Mouse (Mus musculus) lung, postnatal 0 days (tissue): ENCODE measurements around the gene Itih1. TPM values are rescaled to one million over a fixed set of nuclear protein-coding genes. Genes with fewer than 3 reads are reported as not detected.

Source experiments
- ATAC-seq: fragments of 200-750 bp; cut with Nextera tagmentation; 2 replicates; pipeline ENCODE4 v1.8.0; 2017; ENCODE audit warnings: moderate library complexity
- DNase-seq: peaks from one replicate; pipeline ENCODE4 v3.0.0-alpha.2; 2016; ENCODE audit warnings: low spot score
- H3K27ac ChIP-seq: fragments of 300-500 bp; sonication (generic); 2 replicates; pipeline ENCODE4 v1.5.1; 2014; ENCODE audit warnings: antibody characterized with exemption, mild to moderate bottlenecking, low read length, mixed read lengths
- H3K27me3 ChIP-seq: fragments of 300-500 bp; sonication (generic); replicated peaks from 2 replicates; pipeline ENCODE4 v1.6.1; 2014; ENCODE audit warnings: low read length, mixed read lengths; ENCODE audit not compliant: insufficient read depth
- H3K36me3 ChIP-seq: fragments of 300-500 bp; sonication (generic); 2 replicates; pipeline ENCODE4 v1.6.1; 2014; ENCODE audit warnings: low read length, mixed read lengths; ENCODE audit not compliant: insufficient read depth
- H3K4me1 ChIP-seq: fragments of 300-500 bp; sonication (generic); 2 replicates; pipeline ENCODE4 v1.6.1; 2014; ENCODE audit warnings: antibody characterized with exemption, low read depth, low read length, mixed read lengths; ENCODE audit not compliant: insufficient read depth
- H3K4me2 ChIP-seq: fragments of 300-500 bp; sonication (generic); replicated peaks from 2 replicates; pipeline ENCODE4 v1.6.1; 2014; ENCODE audit warnings: low read depth, mild to moderate bottlenecking, low read length, moderate library complexity, mixed read lengths
- H3K4me3 ChIP-seq: fragments of 300-500 bp; sonication (generic); 2 replicates; pipeline ENCODE4 v1.5.1; 2014; ENCODE audit warnings: low read depth, low read length
- H3K9ac ChIP-seq: fragments of 300-500 bp; sonication (generic); replicated peaks from 2 replicates; pipeline ENCODE4 v1.6.1; 2014; ENCODE audit warnings: low read depth, mild to moderate bottlenecking
- H3K9me3 ChIP-seq: fragments of 300-500 bp; sonication (generic); 2 replicates; pipeline ENCODE4 v1.6.1; 2016; ENCODE audit warnings: low read length, mixed read lengths
- CTCF ChIP-seq: IDR thresholded peaks from 2 replicates; pipeline ENCODE4 v1.5.1; 2016; ENCODE audit warnings: antibody characterized with exemption, mild to moderate bottlenecking
- EP300 ChIP-seq: IDR thresholded peaks from 2 replicates; pipeline ENCODE4 v1.6.1; 2016; ENCODE audit warnings: antibody characterized with exemption, mild to moderate bottlenecking, control low read depth
- WGBS: fragments of 180-500 bp; shearing (Covaris S2); extraction: QIAGEN DNeasy Blood & Tissue Kit; methylation state at CpG from one replicate; pipeline ENCODE4 v1.1.7; 2014; 5-methylcytosine and 5-hydroxymethylcytosine counted together
- polyA plus RNA-seq: library from polyadenylated mRNA; unstranded; fragments of >200 nt; fragmentation: Nextera tagmentation; extraction: Ambion mirVana; gene quantifications from 2 replicates; pipeline ENCODE4 v1.2.1, GENCODE M21; 2015

Gene Itih1
- polyA plus RNA-seq, 1 experiment from 2014 or later = 0.81 TPM

DNA sequence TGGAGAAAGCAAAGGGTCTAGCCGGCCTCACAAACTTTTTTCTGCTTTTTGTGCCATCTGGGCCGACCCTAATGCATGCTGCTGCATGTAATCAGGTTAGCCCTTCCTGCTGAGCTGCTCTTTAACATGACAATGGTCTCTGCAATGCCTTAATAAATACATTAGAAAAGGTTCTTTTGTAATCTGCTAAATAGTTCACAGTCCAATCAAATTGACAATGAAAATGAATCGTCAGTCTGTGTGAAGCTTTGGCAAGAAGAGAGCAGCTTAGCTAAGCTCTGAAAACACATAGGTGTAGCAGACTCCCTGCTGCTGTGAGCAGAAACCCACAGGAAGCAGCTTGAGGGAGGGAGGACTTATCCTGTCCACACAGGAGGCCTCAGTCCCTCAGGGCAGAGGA lies 43.1 kb downstream of the Itih1 start:
- Histone ChIP-seq H3K36me3 (no peaks in the 10 kb centered on the region), H3K4me1 (no peaks in the 10 kb centered on the region), H3K4me2 (no peak overlapping the region), H3K4me3 (no peak overlapping the region), H3K27ac (no peak overlapping the region), H3K27me3 (no peaks in the 10 kb centered on the region), H3K9ac (no peak overlapping the region), H3K9me3 (no peaks in the 10 kb centered on the region)
- no peak for DNase-seq
- TF ChIP-seq EP300 = no peak
- WGBS = 70% methylated on average over 3 of the region's 3 CpGs
- no peak for ATAC-seq

DNA sequence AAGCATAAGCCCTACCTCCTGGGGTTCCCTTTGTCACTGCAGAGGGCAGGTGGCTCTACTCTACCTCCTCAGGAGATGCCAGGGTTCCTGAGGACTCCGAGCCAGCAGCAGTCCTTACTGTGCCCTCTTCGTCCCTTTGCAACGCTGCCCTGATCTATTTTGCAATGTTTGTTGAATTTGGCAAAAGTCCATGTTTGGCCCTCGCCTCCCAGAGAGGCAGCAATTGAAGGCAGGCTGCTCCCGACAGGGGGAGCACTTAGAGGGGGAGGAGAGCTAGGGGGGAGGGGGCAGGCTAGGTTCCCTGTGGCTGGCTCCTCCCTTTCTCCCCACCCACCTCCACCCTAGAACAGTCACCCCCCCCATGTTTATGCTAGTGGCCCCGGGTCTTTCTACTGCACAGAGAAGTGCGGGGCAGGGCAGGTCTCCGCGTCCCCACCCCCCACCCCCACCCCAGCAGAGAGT lies 54.8 kb downstream of the Itih1 start:
- Histone ChIP-seq H3K4me3 (no peak overlapping the region), H3K27me3 (no peaks in the 10 kb centered on the region), H3K9me3 (no peaks in the 10 kb centered on the region), H3K36me3 (no peaks in the 10 kb centered on the region), H3K4me2 (peak overlapping the region; percentile 2; the same call in 1 of the 2 replicates), H3K9ac (no peak overlapping the region), H3K27ac (peak overlapping the region; percentile 61), H3K4me1 (peaks cover 10% of the 10 kb centered on the region)
- DNase-seq (peak; percentile 94), ATAC-seq (peak; percentile 85)
- 4% methylated on average over 8 of the region's 9 CpGs for WGBS
- TF ChIP-seq EP300 (0 out of 2 replicates have a peak, but pooled peaks have one; percentile 45), CTCF (peak; percentile 75)

DNA sequence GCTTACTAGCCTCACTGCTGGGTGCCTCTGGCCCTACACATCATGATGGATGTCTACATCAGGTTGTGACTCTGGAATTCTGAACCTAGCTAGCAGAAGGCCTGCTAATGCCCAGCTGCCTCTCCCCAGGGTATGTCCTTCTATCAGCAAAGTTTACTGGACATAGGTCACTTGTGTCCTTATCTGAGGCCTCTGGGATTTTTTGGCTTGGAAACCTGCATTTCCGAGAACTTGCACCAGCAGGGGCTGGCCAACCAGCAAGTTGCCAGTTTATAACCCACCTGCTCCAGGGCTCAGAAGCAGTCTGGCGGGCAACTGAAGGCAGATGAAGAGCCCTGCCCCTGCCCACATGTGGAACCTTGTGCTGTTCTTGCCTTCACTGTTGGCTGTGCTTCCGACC lies 56.9 kb downstream of the Itih1 start, which contains the start of gene Itih4:
Itih4 (plus strand) TSS at position 273 of the 400 bp plus-strand sequence.
- Histone ChIP-seq H3K4me3 (no peak within 1 kb of the TSS), H3K9ac (no peak within 1 kb of the TSS), H3K4me2 (no peak within 1 kb of the TSS), H3K9me3 (no peaks in the 10 kb centered on the region), H3K4me1 (peaks cover 10% of the 10 kb centered on the region), H3K27me3 (no peaks in the 10 kb centered on the region), H3K27ac (peak within 1 kb of the TSS; percentile 61; the same call in 1 of the 2 replicates), H3K36me3 (no peaks in the 10 kb centered on the region)
- DNase-seq (no peak), ATAC-seq (no peak)
- WGBS = 83% methylated on average over 3 of the region's 3 CpGs
- no peak for TF ChIP-seq EP300
- no peak for TF ChIP-seq CTCF

DNA sequence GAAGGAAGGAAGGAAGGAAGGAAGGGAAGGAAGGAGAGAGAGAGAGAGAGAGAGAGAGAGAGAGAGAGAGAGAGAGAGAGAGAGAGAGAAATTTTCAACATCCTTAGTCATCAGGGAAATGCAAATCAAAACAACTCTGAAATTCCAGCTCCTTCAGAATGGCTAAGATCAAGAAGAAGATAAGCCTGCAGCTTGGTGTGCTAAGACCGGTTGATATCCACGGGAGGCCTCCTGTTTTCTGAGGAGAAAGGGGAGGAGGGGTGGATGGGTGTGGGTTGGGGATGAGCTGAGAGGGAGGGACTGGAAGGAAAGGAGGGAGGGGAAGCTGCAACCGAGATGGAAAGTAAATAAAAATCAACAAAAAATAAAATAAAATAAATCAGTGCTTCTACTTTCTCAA lies 57.8 kb downstream of the Itih1 start:
- 3% methylated on average over 3 of the region's 3 CpGs for WGBS
- Histone ChIP-seq H3K27ac (no peak overlapping the region), H3K9me3 (no peaks in the 10 kb centered on the region), H3K4me2 (no peak overlapping the region), H3K27me3 (no peaks in the 10 kb centered on the region), H3K9ac (no peak overlapping the region), H3K4me1 (peaks cover 10% of the 10 kb centered on the region), H3K4me3 (no peak overlapping the region), H3K36me3 (no peaks in the 10 kb centered on the region)
- ATAC-seq = no peak
- TF ChIP-seq CTCF (no peak), EP300 (no peak)
- peak; percentile 55 for DNase-seq

DNA sequence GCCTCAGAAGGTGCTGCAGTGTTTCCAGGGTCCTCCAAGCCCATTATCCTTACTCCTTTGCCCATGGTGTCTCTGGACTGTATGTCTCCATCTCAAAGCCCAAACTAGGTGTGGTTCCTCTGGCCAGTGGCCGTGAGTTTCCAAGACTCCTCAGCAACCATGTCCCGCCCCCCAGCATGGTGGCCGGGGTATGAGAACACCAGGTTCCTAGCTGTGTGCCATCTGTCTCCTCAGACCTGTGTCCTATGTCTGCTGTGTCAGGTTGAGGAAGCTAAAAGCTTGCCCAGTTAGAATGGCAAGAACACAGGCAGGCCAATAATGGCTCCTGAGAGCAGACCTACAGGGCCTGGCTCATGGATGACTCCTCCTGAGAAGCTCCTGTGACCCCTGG lies 61.4 kb downstream of the Itih1 start:
- H3K27ac ChIP-seq = no peak overlapping the region
- ATAC-seq (no peak), DNase-seq (no peak)
- TF ChIP-seq EP300 = no peak
- TF ChIP-seq CTCF = no peak
- no peaks in the 10 kb centered on the region for H3K9me3 ChIP-seq
- no peaks in the 10 kb centered on the region for H3K27me3 ChIP-seq
- no peak overlapping the region for H3K4me2 ChIP-seq
- H3K4me3 ChIP-seq = no peak overlapping the region
- H3K9ac ChIP-seq = no peak overlapping the region
- no peaks in the 10 kb centered on the region for H3K36me3 ChIP-seq
- H3K4me1 ChIP-seq = peaks cover 7% of the 10 kb centered on the region; the same call in 1 of the 2 replicates
- 93% methylated on average over 3 of the region's 3 CpGs for WGBS

DNA sequence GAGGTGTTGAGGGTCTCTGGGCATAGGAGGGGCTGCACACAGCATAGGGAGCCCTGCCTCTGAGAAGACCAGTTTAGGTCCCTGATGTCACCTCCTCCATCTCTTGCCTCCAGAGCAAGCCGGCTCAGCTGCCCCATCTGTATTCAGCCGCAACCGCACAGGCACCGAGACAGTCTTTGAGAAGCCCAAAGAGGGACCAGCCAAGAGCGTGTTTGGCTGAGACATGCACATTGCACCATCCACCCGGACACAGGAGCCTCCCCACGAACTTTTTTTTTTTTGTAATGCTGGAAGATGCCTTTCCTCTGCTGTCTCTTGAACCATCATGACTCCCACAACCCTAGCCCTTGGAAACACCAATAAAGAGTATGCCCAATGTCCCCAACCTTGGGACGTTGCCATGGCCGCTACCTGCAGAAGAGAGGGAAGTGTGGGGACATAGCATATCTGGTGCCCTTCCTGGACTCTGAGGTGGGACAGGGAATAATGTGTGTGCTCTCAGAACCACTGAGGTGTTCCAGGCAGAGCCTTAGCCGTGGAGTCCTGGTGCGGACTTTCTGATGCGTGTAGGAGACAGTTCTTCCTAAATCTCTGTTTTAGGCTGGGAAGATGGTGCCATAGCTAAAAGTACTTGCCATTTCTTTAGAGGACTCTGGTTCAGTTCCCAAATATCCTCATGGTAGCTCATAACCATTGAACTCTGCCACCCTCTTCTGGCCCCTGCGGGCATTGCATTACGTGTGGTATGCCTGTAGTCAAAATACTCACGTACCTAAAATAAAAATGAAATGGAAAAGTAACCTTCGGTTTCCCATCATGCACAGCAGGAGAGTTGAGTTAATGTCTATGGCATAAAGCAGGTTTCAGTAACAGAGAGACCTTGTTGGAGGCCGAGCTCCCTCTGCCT lies 62.0 kb downstream of the Itih1 start:
- H3K9ac ChIP-seq = no peak overlapping the region

More for the DNA sequence above, 62.0 kb downstream of the Itih1 start:
- no peak overlapping the region for H3K4me3 ChIP-seq
- H3K27me3 ChIP-seq = no peaks in the 10 kb centered on the region
- H3K27ac ChIP-seq = no peak overlapping the region
- WGBS = 73% methylated on average over 17 of the region's 17 CpGs
- no peak for ATAC-seq
- no peak overlapping the region for H3K4me2 ChIP-seq
- TF ChIP-seq EP300 (no peak), CTCF (peak; percentile 79)
- no peaks in the 10 kb centered on the region for H3K9me3 ChIP-seq
- peak; percentile 73 for DNase-seq
- H3K4me1 ChIP-seq = peaks cover 7% of the 10 kb centered on the region; the same call in 1 of the 2 replicates
- no peaks in the 10 kb centered on the region for H3K36me3 ChIP-seq
